Mouse (Mus musculus) hindbrain, embryonic 14.5 days (tissue): ENCODE data around the gene Celf1. TPM values are rescaled to one million over a fixed set of nuclear protein-coding genes. Genes with fewer than 3 reads are reported as not detected.

Experiments used
- ATAC-seq: fragments of 200-750 bp; cut with Nextera tagmentation; 2 replicates; pipeline ENCODE4 v1.8.0; 2017; ENCODE audit warnings: moderate number of reproducible peaks, mild to moderate bottlenecking, moderate TSS enrichment, moderate library complexity; ENCODE audit not compliant: low FRiP score
- DNase-seq: peaks from one replicate; pipeline ENCODE4 v3.0.0-alpha.2; 2015; ENCODE audit warnings: low spot score
- H3K27ac ChIP-seq: fragments of 300-500 bp; sonication (generic); 2 replicates; pipeline ENCODE4 v1.5.1; 2014; ENCODE audit warnings: mild to moderate bottlenecking, moderate library complexity
- H3K27me3 ChIP-seq: fragments of 300-500 bp; sonication (generic); 2 replicates; pipeline ENCODE4 v1.6.1; 2014; ENCODE audit warnings: mild to moderate bottlenecking, low read length, mixed read lengths; ENCODE audit not compliant: control insufficient read depth, insufficient read depth
- H3K36me3 ChIP-seq: fragments of 300-500 bp; sonication (generic); replicated peaks from 2 replicates; pipeline ENCODE4 v1.6.1; 2014; ENCODE audit not compliant: control insufficient read depth, insufficient read depth
- H3K4me1 ChIP-seq: fragments of 300-500 bp; sonication (generic); replicated peaks from 2 replicates; pipeline ENCODE4 v1.6.1; 2014; ENCODE audit warnings: antibody characterized with exemption, low read length, mixed read lengths; ENCODE audit not compliant: control insufficient read depth, insufficient read depth
- H3K4me2 ChIP-seq: fragments of 300-500 bp; sonication (generic); replicated peaks from 2 replicates; pipeline ENCODE4 v1.6.1; 2014; ENCODE audit warnings: mild to moderate bottlenecking, moderate library complexity
- H3K4me3 ChIP-seq: fragments of 300-500 bp; sonication (generic); replicated peaks from 2 replicates; pipeline ENCODE4 v1.5.1; 2014; ENCODE audit warnings: mild to moderate bottlenecking, low read length
- H3K9ac ChIP-seq: fragments of 300-500 bp; sonication (generic); 2 replicates; pipeline ENCODE4 v1.6.1; 2014
- H3K9me3 ChIP-seq: fragments of 300-500 bp; sonication (generic); 2 replicates; pipeline ENCODE4 v1.6.1; 2016; ENCODE audit warnings: low read length; ENCODE audit not compliant: control insufficient read depth
- WGBS: fragments of 180-500 bp; shearing (Covaris S2); extraction: QIAGEN DNeasy Blood & Tissue Kit; methylation state at CpG from one replicate; pipeline ENCODE4 v1.1.7; 2014; 5-methylcytosine and 5-hydroxymethylcytosine counted together
- polyA plus RNA-seq: library from polyadenylated mRNA; unstranded; fragments of >200 nt; fragmentation: Nextera tagmentation; extraction: Ambion mirVana; gene quantifications from 2 replicates; pipeline ENCODE4 v1.2.1, GENCODE M21; 2014

Gene Celf1
- polyA plus RNA-seq, 1 experiment from 2014 or later = 75.2 TPM

DNA sequence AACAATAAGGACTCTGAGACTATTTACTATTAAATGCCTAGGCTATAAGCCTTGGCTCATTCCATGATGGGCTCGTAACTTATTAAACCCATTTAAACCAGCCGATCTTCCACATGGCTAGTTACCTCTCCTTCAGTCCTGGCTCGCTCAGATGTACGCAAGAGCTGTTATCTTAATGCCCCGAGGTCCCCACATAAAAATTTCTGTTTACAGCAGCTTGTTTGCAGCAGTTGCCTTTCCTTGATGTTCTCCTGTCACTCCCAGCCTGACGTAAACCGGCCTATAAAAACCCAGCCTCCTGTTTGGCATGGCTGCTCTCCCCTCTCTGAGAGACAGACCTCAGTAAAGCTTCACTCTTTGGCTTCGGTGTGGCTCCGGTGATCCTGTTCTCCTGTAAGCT lies 107.2 kb downstream of the Celf1 start:
- no peaks in the 10 kb centered on the region for H3K4me1 ChIP-seq
- H3K9me3 ChIP-seq = no peaks in the 10 kb centered on the region
- H3K4me2 ChIP-seq = no peak overlapping the region
- WGBS = 81% methylated on average over 9 of the region's 9 CpGs
- H3K27me3 ChIP-seq = no peaks in the 10 kb centered on the region
- ATAC-seq (no peak), DNase-seq (no peak)
- H3K27ac ChIP-seq = no peak overlapping the region
- no peak overlapping the region for H3K9ac ChIP-seq
- no peaks in the 10 kb centered on the region for H3K36me3 ChIP-seq
- no peak overlapping the region for H3K4me3 ChIP-seq

DNA sequence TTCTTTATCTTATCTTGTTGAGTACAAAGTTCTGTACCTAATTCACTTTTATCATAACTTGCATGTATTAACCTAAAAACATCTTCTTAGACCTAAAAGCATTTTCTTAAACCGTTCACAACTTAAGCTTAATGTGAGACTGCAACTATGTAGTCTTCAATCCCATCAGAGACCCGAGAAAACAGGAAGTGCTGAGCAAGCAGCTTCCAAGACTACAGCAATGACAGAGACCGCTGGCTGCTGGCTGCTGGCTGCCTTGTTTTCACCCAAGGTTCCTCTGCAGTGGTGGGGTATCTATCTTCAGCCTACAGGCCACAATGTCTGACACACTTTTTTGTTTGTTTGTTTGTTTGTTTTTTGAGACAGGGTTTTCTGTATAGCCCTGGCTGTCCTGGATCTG lies 111.7 kb downstream of the Celf1 start:
- WGBS = 80% methylated on average over 3 of the region's 3 CpGs
- Histone ChIP-seq H3K27ac (no peak overlapping the region), H3K36me3 (peaks cover 18% of the 10 kb centered on the region), H3K4me2 (no peak overlapping the region), H3K9me3 (no peaks in the 10 kb centered on the region), H3K4me1 (peaks cover 13% of the 10 kb centered on the region), H3K27me3 (no peaks in the 10 kb centered on the region), H3K4me3 (no peak overlapping the region), H3K9ac (no peak overlapping the region)
- no peak for DNase-seq
- ATAC-seq = no peak

DNA sequence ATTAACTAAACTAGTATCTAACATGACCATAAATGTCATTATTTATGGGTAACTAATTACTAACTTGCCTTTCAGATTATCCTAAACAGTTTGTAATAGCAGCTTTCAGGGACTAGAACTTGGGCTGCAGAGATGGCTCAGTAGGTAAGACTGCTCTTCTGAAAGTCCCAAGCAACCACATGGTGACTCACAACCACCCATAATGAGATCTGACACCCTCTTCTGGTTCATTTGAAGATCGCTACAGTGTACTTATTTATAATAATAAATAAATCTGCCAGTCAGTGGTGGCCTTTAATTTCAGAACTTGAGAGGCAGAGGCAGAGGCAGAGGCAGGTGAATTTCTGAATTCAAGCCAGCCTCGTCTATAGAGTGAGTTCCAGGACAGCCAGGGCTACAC lies 112.6 kb downstream of the Celf1 start:
- Histone ChIP-seq H3K36me3 (peaks cover 26% of the 10 kb centered on the region), H3K9me3 (no peaks in the 10 kb centered on the region), H3K9ac (no peak overlapping the region), H3K4me3 (no peak overlapping the region), H3K27ac (no peak overlapping the region), H3K27me3 (no peaks in the 10 kb centered on the region), H3K4me1 (peaks cover 13% of the 10 kb centered on the region), H3K4me2 (peak overlapping the region; percentile 96)
- 63% methylated on average over 2 of the region's 2 CpGs for WGBS
- no peak for ATAC-seq
- no peak for DNase-seq

DNA sequence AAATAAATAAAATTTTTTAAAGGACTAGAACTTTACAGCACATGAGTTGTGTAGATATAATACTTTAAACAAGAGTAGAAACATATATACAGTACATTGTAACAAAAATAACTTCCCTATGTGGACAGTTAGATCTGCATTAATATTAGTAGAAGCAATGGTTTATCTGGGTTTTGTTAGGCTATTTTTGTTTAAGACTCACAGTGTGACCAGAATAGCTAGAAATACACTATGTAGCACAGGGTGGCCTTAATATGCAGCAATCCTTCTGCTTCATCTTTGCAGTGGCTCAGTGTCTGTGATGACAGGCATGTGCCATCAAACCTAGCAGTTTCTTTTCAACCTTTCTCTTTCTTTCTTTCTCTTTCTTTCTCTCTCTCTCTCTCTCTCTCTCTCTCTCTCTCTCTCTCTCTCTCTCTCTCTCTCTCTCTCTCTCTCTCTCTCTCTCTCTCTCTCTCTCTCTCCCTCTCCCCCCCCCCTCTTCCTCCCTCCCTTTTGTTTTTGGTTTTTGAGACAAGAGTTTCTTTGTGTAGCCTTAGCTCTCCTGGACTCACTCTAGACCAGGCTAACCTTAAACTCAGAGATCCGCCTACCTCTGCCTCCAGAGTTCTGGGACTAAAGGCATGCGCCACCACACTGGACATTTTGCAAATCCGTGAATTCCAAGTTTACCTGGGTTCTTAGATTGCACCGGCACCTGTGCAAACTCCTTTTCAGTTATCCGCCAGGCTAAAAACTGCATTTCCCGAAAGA lies 113.2 kb downstream of the Celf1 start:
- Histone ChIP-seq H3K27ac (peak overlapping the region; percentile 51; the same call in 1 of the 2 replicates), H3K4me2 (peak overlapping the region; percentile 96), H3K4me1 (peaks cover 13% of the 10 kb centered on the region), H3K27me3 (no peaks in the 10 kb centered on the region), H3K36me3 (peaks cover 32% of the 10 kb centered on the region), H3K4me3 (peak overlapping the region; percentile 87), H3K9me3 (no peaks in the 10 kb centered on the region), H3K9ac (peak overlapping the region; percentile 88)
- 0% methylated on average over 6 of the region's 6 CpGs for WGBS
- DNase-seq (no peak), ATAC-seq (peak; percentile 63)

DNA sequence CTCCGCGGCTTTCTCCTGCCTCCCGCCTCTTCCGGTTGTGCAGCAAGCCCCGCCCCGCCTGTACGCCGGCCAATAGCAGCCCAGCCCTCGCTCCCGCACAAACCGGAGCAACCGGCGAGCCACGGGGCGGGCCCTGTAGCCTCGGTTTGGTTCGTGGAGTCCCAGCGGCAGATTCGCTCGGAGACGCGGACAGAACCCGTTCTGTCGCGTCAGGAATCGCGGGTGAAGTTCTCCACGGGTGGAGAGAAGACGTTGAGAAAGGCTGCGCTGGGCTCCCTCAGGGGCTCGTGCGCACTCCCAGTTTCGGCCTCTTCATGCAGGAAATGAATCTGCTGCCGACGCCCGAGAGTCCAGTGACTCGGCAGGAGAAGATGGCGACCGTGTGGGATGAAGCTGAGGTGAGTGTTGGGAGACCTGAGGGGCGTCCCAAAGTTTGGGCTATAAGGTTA lies 113.8 kb downstream of the Celf1 start, which contains the start of gene Psmc3:
TSS of gene Psmc3 (plus strand) at position 76 of the 449 bp plus-strand sequence.
- under 1% methylated on average over 40 of the region's 40 CpGs for WGBS
- DNase-seq (peak; percentile 93), ATAC-seq (peak; percentile 99)
- Histone ChIP-seq H3K4me3 (peak within 1 kb of the TSS; percentile 87), H3K36me3 (peaks cover 38% of the 10 kb centered on the region), H3K9me3 (no peaks in the 10 kb centered on the region), H3K4me2 (peak within 1 kb of the TSS; percentile 96), H3K27ac (peak within 1 kb of the TSS; percentile 96), H3K9ac (peak within 1 kb of the TSS; percentile 88), H3K27me3 (no peaks in the 10 kb centered on the region), H3K4me1 (peaks cover 13% of the 10 kb centered on the region)

DNA sequence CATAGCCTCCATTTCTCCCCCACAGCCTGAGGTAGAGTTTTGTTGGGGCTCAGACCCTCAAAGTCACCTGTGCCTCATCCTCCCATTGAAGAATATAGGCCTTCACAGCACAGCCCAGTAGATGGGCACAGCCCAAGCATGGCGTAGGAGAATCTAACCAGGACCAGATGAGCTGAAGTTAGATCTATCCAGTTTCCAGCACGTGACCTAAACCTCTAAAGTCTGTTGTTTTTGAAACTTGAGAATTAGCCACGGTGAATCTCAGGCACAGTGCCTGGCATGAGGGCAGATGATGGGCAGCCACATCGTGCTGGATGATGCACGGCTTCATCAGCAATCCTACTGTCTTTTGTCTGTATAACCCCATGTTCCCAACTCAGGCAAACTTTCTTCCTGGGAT lies 118.3 kb downstream of the Celf1 start:
- WGBS = 93% methylated on average over 5 of the region's 5 CpGs
- H3K4me3 ChIP-seq = no peak overlapping the region
- H3K9ac ChIP-seq = no peak overlapping the region
- H3K4me2 ChIP-seq = no peak overlapping the region
- H3K27me3 ChIP-seq = no peaks in the 10 kb centered on the region
- peaks cover 82% of the 10 kb centered on the region for H3K36me3 ChIP-seq
- no peak for DNase-seq
- H3K9me3 ChIP-seq = no peaks in the 10 kb centered on the region
- ATAC-seq = no peak
- H3K27ac ChIP-seq = no peak overlapping the region
- peaks cover 10% of the 10 kb centered on the region for H3K4me1 ChIP-seq

DNA sequence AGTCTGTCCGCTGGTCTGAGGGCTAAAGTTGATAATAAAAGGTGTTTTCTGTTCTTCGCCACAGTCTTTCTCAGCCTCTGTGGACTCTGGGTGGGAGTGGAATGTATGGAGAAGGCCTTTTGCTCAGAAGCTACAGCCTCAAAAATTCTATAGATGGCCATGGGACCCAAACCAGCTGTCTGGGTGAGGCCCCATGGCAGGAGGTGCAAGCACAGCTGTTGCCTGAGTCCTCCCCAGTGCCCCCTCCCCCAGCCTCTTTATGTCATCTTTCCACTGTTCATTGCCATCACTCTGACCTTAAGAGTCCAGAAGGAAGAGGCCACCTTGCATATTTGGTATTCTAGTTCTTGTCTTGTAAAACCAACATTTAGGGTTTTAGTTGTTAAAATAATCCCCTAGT lies 119.2 kb downstream of the Celf1 start:
- ATAC-seq = no peak
- H3K27ac ChIP-seq = no peak overlapping the region
- no peak for DNase-seq
- peaks cover 10% of the 10 kb centered on the region for H3K4me1 ChIP-seq
- H3K4me3 ChIP-seq = no peak overlapping the region
- H3K36me3 ChIP-seq = peaks cover 92% of the 10 kb centered on the region
- H3K4me2 ChIP-seq = no peak overlapping the region
- H3K27me3 ChIP-seq = no peaks in the 10 kb centered on the region
- no peak overlapping the region for H3K9ac ChIP-seq
- no peaks in the 10 kb centered on the region for H3K9me3 ChIP-seq
- 96% methylated on average over 2 of the region's 2 CpGs for WGBS

DNA sequence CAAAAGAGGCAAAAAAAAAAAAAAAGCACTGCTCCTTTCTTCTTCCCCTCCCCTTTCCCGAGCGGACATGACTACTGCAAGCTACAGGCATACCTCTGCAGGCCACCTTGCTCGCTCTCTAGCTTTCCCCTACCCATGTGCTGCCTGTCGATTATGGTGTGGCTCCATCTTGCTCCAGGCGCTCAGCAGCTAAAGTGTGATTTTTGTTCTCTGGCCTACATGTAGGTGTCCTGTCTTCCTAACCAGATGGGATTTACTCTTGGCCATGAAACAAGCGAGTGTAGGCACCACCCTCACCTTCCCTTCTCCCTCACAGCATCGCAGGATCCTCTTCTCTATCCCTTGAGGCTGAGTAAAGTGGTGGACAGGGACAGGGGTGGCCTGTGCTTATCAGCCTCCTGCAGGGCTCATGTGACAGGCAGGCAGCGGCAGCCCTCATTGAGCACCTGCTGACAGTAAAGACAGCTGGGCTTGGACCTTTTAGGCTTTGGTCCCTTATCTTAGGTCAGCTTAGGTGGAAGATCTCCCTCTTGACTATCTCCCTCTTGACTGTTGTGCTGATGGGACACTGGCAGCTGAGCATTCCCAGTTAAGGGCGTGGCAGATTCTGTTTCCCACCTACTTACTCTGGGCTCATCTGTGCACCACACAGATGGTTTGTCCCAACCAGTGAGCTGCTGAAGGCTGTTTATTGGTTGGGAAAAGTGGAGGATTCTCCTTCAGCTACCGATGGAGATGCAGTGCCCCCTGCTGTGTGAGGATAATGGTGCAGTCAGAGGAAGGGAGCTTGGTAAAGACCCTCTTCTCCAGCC lies 120.6 kb downstream of the Celf1 start:
- H3K4me3 ChIP-seq = no peak overlapping the region
- no peak overlapping the region for H3K9ac ChIP-seq
- H3K4me1 ChIP-seq = no peaks in the 10 kb centered on the region
- no peak overlapping the region for H3K27ac ChIP-seq
- ATAC-seq (no peak; the same call in 1 of the 2 replicates), DNase-seq (peak; percentile 69)
- WGBS = 80% methylated on average over 10 of the region's 10 CpGs
- peaks cover 94% of the 10 kb centered on the region for H3K36me3 ChIP-seq
- no peaks in the 10 kb centered on the region for H3K27me3 ChIP-seq
- H3K9me3 ChIP-seq = no peaks in the 10 kb centered on the region
- no peak overlapping the region for H3K4me2 ChIP-seq

DNA sequence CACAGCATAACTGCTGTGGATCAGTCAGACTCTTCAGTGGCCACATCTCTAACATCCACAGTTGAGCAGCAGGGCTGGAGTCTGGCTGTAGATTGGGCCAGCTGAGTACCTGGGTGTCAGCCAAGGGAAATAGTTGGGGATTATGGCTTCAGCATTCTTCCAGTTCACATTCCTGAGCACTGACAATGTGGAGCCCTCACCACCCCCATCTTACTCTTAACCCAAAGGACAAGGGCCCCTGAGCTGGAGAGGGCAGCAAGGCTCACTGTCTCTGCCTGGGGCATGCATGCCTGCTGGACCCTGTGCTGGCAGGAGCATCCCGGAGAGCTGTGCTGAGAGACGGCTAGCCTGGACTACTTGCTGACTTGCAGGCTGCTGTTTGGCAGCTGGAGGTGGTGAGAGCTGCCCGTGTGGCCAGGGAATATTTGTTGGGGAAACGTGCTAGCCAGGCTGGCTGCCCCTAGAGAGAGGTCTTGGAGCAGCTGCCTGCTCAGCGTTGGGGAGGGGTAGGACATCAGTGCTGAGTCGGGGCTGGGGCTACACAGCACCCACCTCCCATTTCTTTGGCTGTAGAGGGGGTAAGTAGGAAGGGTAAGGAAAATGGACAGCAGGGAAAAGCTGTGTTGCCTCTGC lies 121.8 kb downstream of the Celf1 start:
- 80% methylated on average over 6 of the region's 6 CpGs for WGBS
- ATAC-seq = no peak

More for the DNA sequence above, 121.8 kb downstream of the Celf1 start:
- Histone ChIP-seq H3K27ac (no peak overlapping the region), H3K36me3 (peaks cover 92% of the 10 kb centered on the region), H3K27me3 (no peaks in the 10 kb centered on the region), H3K4me3 (no peak overlapping the region), H3K9ac (no peak overlapping the region), H3K4me2 (no peak overlapping the region), H3K9me3 (no peaks in the 10 kb centered on the region), H3K4me1 (no peaks in the 10 kb centered on the region)
- no peak for DNase-seq
